Mouse (Mus musculus): ENCODE results near the gene Bicd1.

GRCm38 (mm10) chr6:149439140-149439539, 30.5 kb downstream of the Bicd1 start:
- TF ChIP-seq CTCF (IDR thresholded peaks at IDR 0.05; ENCODE audit: low read depth, low read length) = no peak
- TF ChIP-seq GATA1 (IDR thresholded peaks at IDR 0.05; ENCODE audit: borderline replicate concordance, low read length) = no peak

Measured in G1E (cell line).